Mouse (Mus musculus): ENCODE measurements around the gene Ncor2. TPM values are rescaled to one million over a fixed set of nuclear protein-coding genes. Genes with fewer than 3 reads are reported as not detected.

Gene Ncor2
- polyA plus RNA-seq, 1 experiment from 2014 or later, result 19.7 TPM

- WGBS, result 36% methylated on average over 14 of the region's 14 CpGs
Observed at GRCm38 (mm10) chr5:125159804-125160405, 19.1 kb downstream of the Ncor2 start.

GRCm38 (mm10) chr5:125159293-125159692, 19.7 kb downstream of the Ncor2 start:
- Histone ChIP-seq H3K36me3 (peaks cover 12% of the 10 kb centered on the region; the same call in 1 of the 2 replicates), H3K4me1 (replicated peaks) (peaks cover 94% of the 10 kb centered on the region), H3K27me3 (ENCODE audit: insufficient read depth, poor library complexity, severe bottlenecking) (no peaks in the 10 kb centered on the region; the same call in 1 of the 2 replicates), H3K27ac (peak overlapping the region; percentile 85), H3K4me3 (peak overlapping the region; percentile 35), H3K9me3 (no peaks in the 10 kb centered on the region)
- peak; percentile 77 for DNase-seq (ENCODE audit: low spot score)
- 4% methylated on average over 12 of the region's 12 CpGs for WGBS

More at GRCm38 (mm10) chr5:125159804-125160405, 19.1 kb downstream of the Ncor2 start:
- Histone ChIP-seq H3K27me3 (ENCODE audit: insufficient read depth, poor library complexity, severe bottlenecking) (no peaks in the 10 kb centered on the region; the same call in 1 of the 2 replicates), H3K36me3 (peaks cover 12% of the 10 kb centered on the region; the same call in 1 of the 2 replicates), H3K4me3 (peak overlapping the region; percentile 35; the same call in 1 of the 2 replicates), H3K27ac (peak overlapping the region; percentile 85), H3K4me1 (replicated peaks) (peaks cover 94% of the 10 kb centered on the region), H3K9me3 (no peaks in the 10 kb centered on the region)
- peak; percentile 46 for DNase-seq (ENCODE audit: low spot score)

GRCm38 (mm10) chr5:125158232-125158961, 20.6 kb downstream of the Ncor2 start:
- H3K4me1 ChIP-seq (replicated peaks), result peaks cover 94% of the 10 kb centered on the region
- H3K36me3 ChIP-seq, result peaks cover 12% of the 10 kb centered on the region; the same call in 1 of the 2 replicates
- peak; percentile 71 for DNase-seq (ENCODE audit: low spot score)
- no peaks in the 10 kb centered on the region; the same call in 1 of the 2 replicates for H3K27me3 ChIP-seq (ENCODE audit: insufficient read depth, poor library complexity, severe bottlenecking)
- H3K27ac ChIP-seq, result peak overlapping the region; percentile 85
- 13% methylated on average over 21 of the region's 21 CpGs for WGBS
- H3K4me3 ChIP-seq, result peak overlapping the region; percentile 35; the same call in 1 of the 2 replicates
- H3K9me3 ChIP-seq, result no peaks in the 10 kb centered on the region

GRCm38 (mm10) chr5:125157375-125158033, 21.5 kb downstream of the Ncor2 start:
- Histone ChIP-seq H3K27me3 (ENCODE audit: insufficient read depth, poor library complexity, severe bottlenecking) (no peaks in the 10 kb centered on the region; the same call in 1 of the 2 replicates), H3K9me3 (no peaks in the 10 kb centered on the region), H3K4me3 (peak overlapping the region; percentile 35; the same call in 1 of the 2 replicates), H3K4me1 (replicated peaks) (peaks cover 94% of the 10 kb centered on the region), H3K36me3 (peaks cover 15% of the 10 kb centered on the region), H3K27ac (peak overlapping the region; percentile 85)
- WGBS, result 47% methylated on average over 8 of the region's 8 CpGs
- no peak for DNase-seq (ENCODE audit: low spot score)

GRCm38 (mm10) chr5:125156418-125157205, 22.4 kb downstream of the Ncor2 start:
- WGBS, result 80% methylated on average over 22 of the region's 22 CpGs
- Histone ChIP-seq H3K27me3 (ENCODE audit: insufficient read depth, poor library complexity, severe bottlenecking) (no peaks in the 10 kb centered on the region; the same call in 1 of the 2 replicates), H3K9me3 (no peaks in the 10 kb centered on the region), H3K4me3 (peak overlapping the region; percentile 22; the same call in 1 of the 2 replicates), H3K36me3 (peaks cover 14% of the 10 kb centered on the region), H3K4me1 (replicated peaks) (peaks cover 97% of the 10 kb centered on the region), H3K27ac (peak overlapping the region; percentile 85)
- no peak for DNase-seq (ENCODE audit: low spot score)

- peaks cover 100% of the 10 kb centered on the region for H3K4me1 ChIP-seq (replicated peaks)
- WGBS, result 88% methylated on average over 4 of the region's 4 CpGs
- DNase-seq (ENCODE audit: low spot score), result no peak
- no peaks in the 10 kb centered on the region for H3K9me3 ChIP-seq
- peak overlapping the region; percentile 93 for H3K27ac ChIP-seq
- H3K27me3 ChIP-seq (ENCODE audit: insufficient read depth, poor library complexity, severe bottlenecking), result no peaks in the 10 kb centered on the region; the same call in 1 of the 2 replicates
- H3K4me3 ChIP-seq, result no peak overlapping the region
- peaks cover 11% of the 10 kb centered on the region; the same call in 1 of the 2 replicates for H3K36me3 ChIP-seq
Observed at GRCm38 (mm10) chr5:125155451-125155850, 23.6 kb downstream of the Ncor2 start.

GRCm38 (mm10) chr5:125154989-125155388, 24.0 kb downstream of the Ncor2 start:
- Histone ChIP-seq H3K36me3 (peaks cover 11% of the 10 kb centered on the region; the same call in 1 of the 2 replicates), H3K4me1 (replicated peaks) (peaks cover 100% of the 10 kb centered on the region), H3K9me3 (no peaks in the 10 kb centered on the region), H3K27me3 (ENCODE audit: insufficient read depth, poor library complexity, severe bottlenecking) (no peaks in the 10 kb centered on the region; the same call in 1 of the 2 replicates), H3K27ac (peak overlapping the region; percentile 93), H3K4me3 (no peak overlapping the region)
- WGBS, result 85% methylated on average over 5 of the region's 5 CpGs
- DNase-seq (ENCODE audit: low spot score), result no peak

GRCm38 (mm10) chr5:125154178-125154577, 24.8 kb downstream of the Ncor2 start:
- 73% methylated on average over 5 of the region's 5 CpGs for WGBS
- Histone ChIP-seq H3K27me3 (ENCODE audit: insufficient read depth, poor library complexity, severe bottlenecking) (no peaks in the 10 kb centered on the region; the same call in 1 of the 2 replicates), H3K4me1 (replicated peaks) (peaks cover 100% of the 10 kb centered on the region), H3K27ac (peak overlapping the region; percentile 93), H3K4me3 (no peak overlapping the region), H3K36me3 (peaks cover 13% of the 10 kb centered on the region; the same call in 1 of the 2 replicates), H3K9me3 (no peaks in the 10 kb centered on the region)
- no peak for DNase-seq (ENCODE audit: low spot score)

GRCm38 (mm10) chr5:125153201-125153816, 25.7 kb downstream of the Ncor2 start:
- Histone ChIP-seq H3K27me3 (ENCODE audit: insufficient read depth, poor library complexity, severe bottlenecking) (no peaks in the 10 kb centered on the region; the same call in 1 of the 2 replicates), H3K4me1 (replicated peaks) (peaks cover 100% of the 10 kb centered on the region), H3K9me3 (no peaks in the 10 kb centered on the region), H3K27ac (peak overlapping the region; percentile 93), H3K4me3 (no peak overlapping the region), H3K36me3 (peaks cover 18% of the 10 kb centered on the region)
- 80% methylated on average over 11 of the region's 11 CpGs for WGBS
- no peak for DNase-seq (ENCODE audit: low spot score)

GRCm38 (mm10) chr5:125151872-125152534, 27.0 kb downstream of the Ncor2 start:
- peak; percentile 80 for DNase-seq (ENCODE audit: low spot score)
- Histone ChIP-seq H3K36me3 (peaks cover 18% of the 10 kb centered on the region), H3K27ac (peak overlapping the region; percentile 93), H3K27me3 (ENCODE audit: insufficient read depth, poor library complexity, severe bottlenecking) (no peaks in the 10 kb centered on the region; the same call in 1 of the 2 replicates), H3K9me3 (no peaks in the 10 kb centered on the region), H3K4me3 (peak overlapping the region; percentile 9), H3K4me1 (replicated peaks) (peaks cover 100% of the 10 kb centered on the region)
- WGBS, result 17% methylated on average over 17 of the region's 17 CpGs

- WGBS, result 23% methylated on average over 10 of the region's 10 CpGs
- H3K27me3 ChIP-seq (ENCODE audit: insufficient read depth, poor library complexity, severe bottlenecking), result no peaks in the 10 kb centered on the region; the same call in 1 of the 2 replicates
- peak overlapping the region; percentile 93 for H3K27ac ChIP-seq
- peak overlapping the region; percentile 9 for H3K4me3 ChIP-seq
- no peaks in the 10 kb centered on the region for H3K9me3 ChIP-seq
- peaks cover 14% of the 10 kb centered on the region for H3K36me3 ChIP-seq
- H3K4me1 ChIP-seq (replicated peaks), result peaks cover 96% of the 10 kb centered on the region
- DNase-seq (ENCODE audit: low spot score), result peak; percentile 77
Observed at GRCm38 (mm10) chr5:125150951-125151564, 28.0 kb downstream of the Ncor2 start.
